Mouse (Mus musculus): ENCODE data around the gene Hmga2. TPM values are rescaled to one million over a fixed set of nuclear protein-coding genes. Genes with fewer than 3 reads are reported as not detected.
A peak's percentile ranks its signal among the peaks of the same experiment; 100 is the strongest.

Gene Hmga2
- polyA plus RNA-seq, 1 experiment = 1.8 TPM

DNA sequence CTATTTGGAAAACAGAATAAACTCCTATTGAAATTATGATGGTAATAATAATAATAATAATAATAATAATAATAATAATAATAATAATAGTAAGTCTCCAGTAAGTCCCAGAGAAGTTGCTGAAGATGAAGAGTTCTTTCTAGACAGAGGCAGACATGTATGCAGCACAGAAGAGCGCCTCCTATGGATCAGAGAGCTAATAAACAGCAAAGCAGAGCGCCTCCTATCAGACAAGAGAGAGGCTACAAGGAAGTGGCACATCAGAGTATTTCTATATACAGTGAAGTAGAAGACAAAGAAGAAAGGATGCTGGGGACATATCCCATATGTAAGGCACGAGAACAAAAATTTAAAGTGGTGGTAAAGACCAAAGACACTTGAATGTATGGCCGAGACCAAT, 70.9 kb downstream of the Hmga2 start:
- Histone ChIP-seq H3K4me1 (ENCODE audit: control insufficient read depth, insufficient read depth, low read length) (peaks cover 40% of the 10 kb centered on the region), H3K4me3 (ENCODE audit: insufficient read depth, low read length) (no peak overlapping the region), H3K27ac (ENCODE audit: insufficient read depth, low read depth, low read length) (no peak overlapping the region)
- TF ChIP-seq CTCF (IDR thresholded peaks at IDR 0.05; ENCODE audit: low read depth, low read length) (no peak), POLR2A (IDR thresholded peaks at IDR 0.05; ENCODE audit: borderline replicate concordance, low read depth, low read length) (no peak)

DNA sequence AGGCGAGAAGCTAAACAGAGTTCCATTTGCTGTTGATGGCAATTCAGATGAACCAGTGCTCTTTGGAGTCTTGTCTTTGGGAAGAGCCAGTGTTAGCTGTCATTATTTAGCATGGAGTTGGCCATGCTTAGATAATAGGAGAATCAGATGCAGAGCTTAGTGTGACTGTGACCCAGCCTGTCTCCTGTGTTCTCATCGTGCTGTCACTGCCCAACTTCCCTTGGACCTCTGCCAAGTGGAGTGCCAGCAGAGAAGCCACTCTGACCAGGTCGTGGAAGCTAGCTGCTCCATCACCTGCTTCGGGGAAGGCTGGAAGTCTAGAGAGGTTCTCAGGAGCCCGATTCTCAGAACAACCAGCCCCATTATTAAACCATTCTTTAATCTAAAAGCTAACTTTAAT, 73.3 kb downstream of the Hmga2 start:
- Histone ChIP-seq H3K4me1 (ENCODE audit: control insufficient read depth, insufficient read depth, low read length) (peaks cover 53% of the 10 kb centered on the region), H3K27ac (ENCODE audit: insufficient read depth, low read depth, low read length) (no peak overlapping the region), H3K4me3 (ENCODE audit: insufficient read depth, low read length) (no peak overlapping the region)
- TF ChIP-seq CTCF (IDR thresholded peaks at IDR 0.05; ENCODE audit: low read depth, low read length) = no peak
- no peak for TF ChIP-seq POLR2A (IDR thresholded peaks at IDR 0.05; ENCODE audit: borderline replicate concordance, low read depth, low read length)

DNA sequence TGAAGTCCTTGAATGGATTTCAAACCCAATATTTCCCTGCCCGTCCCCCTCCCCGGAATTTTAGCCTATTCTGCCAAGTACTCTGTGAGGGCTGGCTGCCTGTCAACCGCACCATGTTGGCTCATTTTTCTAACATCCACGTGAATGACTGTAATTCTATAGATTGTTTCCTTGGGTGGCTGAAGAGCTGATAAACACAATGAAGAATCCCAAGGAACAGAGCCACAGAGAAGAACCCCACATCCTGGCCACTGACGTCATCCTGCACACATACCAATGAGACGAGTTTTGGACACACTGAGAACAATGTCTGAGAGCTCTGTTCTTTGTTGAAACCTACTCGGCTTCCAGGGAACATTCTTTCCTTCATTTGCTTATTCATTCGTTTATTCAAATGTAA, 74.5 kb downstream of the Hmga2 start:
- no peak overlapping the region for H3K27ac ChIP-seq (ENCODE audit: insufficient read depth, low read depth, low read length)
- TF ChIP-seq POLR2A (IDR thresholded peaks at IDR 0.05; ENCODE audit: borderline replicate concordance, low read depth, low read length) (no peak), CTCF (IDR thresholded peaks at IDR 0.05; ENCODE audit: low read depth, low read length) (no peak)
- no peak overlapping the region for H3K4me3 ChIP-seq (ENCODE audit: insufficient read depth, low read length)
- peaks cover 55% of the 10 kb centered on the region for H3K4me1 ChIP-seq (ENCODE audit: control insufficient read depth, insufficient read depth, low read length)

DNA sequence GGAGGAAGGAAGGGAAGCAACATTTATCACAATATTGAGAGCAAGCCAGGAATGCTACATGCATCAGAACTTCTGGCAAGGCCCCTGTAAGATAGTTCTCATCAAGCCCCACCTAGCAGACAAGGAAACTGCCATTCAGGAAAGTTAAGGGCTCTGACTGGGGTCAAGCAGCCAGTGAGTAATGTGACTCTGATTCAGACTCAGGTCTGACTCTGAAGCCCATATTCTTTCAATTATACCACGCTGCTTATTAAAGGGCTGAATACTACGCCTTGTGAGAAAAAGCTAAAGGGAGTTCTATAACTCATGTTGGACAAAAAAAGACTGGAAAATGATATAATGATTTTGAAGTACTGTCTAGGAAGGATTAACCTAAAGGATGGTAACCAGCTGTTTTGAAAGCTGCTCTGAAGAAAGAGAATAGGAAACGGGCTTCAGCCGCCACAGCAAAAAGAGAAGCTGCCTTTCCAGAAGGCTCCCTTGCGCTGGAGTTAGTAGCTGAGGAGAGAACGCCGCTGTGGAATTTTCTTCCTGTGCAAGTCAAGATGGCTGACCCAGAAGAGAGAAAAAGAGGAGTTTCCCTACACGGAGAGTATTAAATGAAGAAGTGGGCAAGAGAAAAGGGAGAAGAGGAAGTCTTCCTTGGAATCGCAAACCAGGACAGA, 76.3 kb downstream of the Hmga2 start:
- Histone ChIP-seq H3K4me1 (ENCODE audit: control insufficient read depth, insufficient read depth, low read length) (peaks cover 61% of the 10 kb centered on the region), H3K4me3 (ENCODE audit: insufficient read depth, low read length) (no peak overlapping the region), H3K27ac (ENCODE audit: insufficient read depth, low read depth, low read length) (no peak overlapping the region)
- TF ChIP-seq CTCF (IDR thresholded peaks at IDR 0.05; ENCODE audit: low read depth, low read length) (no peak), POLR2A (IDR thresholded peaks at IDR 0.05; ENCODE audit: borderline replicate concordance, low read depth, low read length) (no peak)

DNA sequence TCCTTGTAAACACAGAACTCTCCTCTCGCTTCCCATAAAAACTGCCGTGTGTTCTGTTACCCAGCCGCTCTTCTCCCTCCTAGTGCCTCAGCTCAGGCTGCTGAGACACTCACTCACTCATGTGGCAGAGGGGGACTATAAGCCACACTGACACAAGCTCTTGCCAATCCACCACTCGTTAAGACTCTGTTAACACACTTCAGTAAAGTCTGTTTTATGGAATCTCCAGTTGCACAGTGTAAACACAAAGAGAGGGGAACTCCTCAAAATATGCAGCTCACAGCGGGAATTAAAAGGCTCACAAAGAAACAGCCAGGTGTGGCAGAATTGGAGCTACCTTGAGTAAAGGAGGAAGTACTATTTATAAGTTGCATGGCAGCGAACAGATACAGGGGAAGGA, 77.5 kb downstream of the Hmga2 start:
- H3K4me1 ChIP-seq (ENCODE audit: control insufficient read depth, insufficient read depth, low read length) = peaks cover 56% of the 10 kb centered on the region
- H3K27ac ChIP-seq (ENCODE audit: insufficient read depth, low read depth, low read length) = no peak overlapping the region
- H3K4me3 ChIP-seq (ENCODE audit: insufficient read depth, low read length) = no peak overlapping the region
- TF ChIP-seq POLR2A (IDR thresholded peaks at IDR 0.05; ENCODE audit: borderline replicate concordance, low read depth, low read length) (no peak), CTCF (IDR thresholded peaks at IDR 0.05; ENCODE audit: low read depth, low read length) (no peak)

DNA sequence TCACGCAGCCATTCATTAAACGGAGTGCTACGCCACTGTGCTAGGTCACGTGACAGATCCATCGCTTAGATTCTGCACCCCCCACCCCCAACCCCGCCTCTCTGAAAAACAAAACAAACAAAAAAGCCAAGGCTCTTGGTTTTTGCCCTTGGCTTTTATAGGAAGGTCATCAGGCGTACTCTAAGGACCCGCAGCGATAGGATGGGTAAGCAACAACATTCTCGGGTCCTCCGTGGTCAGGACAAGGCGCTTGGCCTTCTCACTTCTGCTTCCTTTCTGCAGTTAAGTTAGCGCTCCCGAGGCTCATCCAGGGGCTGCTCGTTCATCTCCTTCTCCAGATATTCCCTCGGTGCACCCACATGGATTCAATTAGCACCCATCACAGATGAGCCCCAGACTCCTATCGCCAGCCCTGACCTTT, 79.0 kb downstream of the Hmga2 start:
- no peak overlapping the region for H3K4me3 ChIP-seq (ENCODE audit: insufficient read depth, low read length)
- no peak for TF ChIP-seq POLR2A (IDR thresholded peaks at IDR 0.05; ENCODE audit: borderline replicate concordance, low read depth, low read length)
- no peak for TF ChIP-seq CTCF (IDR thresholded peaks at IDR 0.05; ENCODE audit: low read depth, low read length)
- peaks cover 46% of the 10 kb centered on the region for H3K4me1 ChIP-seq (ENCODE audit: control insufficient read depth, insufficient read depth, low read length)
- no peak overlapping the region for H3K27ac ChIP-seq (ENCODE audit: insufficient read depth, low read depth, low read length)

DNA sequence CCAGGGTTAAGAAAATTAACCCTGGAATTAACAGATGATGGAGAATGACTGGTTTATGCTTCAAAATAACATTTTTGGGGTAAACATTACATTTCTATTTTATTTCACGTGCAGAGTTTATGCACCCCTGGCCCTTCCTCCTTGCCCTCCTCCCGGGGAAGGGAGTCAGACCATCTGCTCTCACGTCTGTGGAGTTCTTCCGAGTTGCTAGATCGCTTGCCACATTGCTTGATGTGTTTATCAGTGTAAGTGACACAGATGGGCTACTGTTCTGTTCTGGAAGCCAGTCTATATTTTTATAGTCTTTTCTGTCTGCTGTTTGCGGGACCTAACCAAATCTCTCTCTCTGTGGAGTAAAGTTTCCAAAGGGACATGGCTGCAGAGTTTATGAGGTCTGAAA, 80.7 kb downstream of the Hmga2 start:
- Histone ChIP-seq H3K4me1 (ENCODE audit: control insufficient read depth, insufficient read depth, low read length) (peaks cover 43% of the 10 kb centered on the region), H3K4me3 (ENCODE audit: insufficient read depth, low read length) (no peak overlapping the region), H3K27ac (ENCODE audit: insufficient read depth, low read depth, low read length) (no peak overlapping the region)
- no peak for TF ChIP-seq POLR2A (IDR thresholded peaks at IDR 0.05; ENCODE audit: borderline replicate concordance, low read depth, low read length)
- TF ChIP-seq CTCF (IDR thresholded peaks at IDR 0.05; ENCODE audit: low read depth, low read length) = no peak

DNA sequence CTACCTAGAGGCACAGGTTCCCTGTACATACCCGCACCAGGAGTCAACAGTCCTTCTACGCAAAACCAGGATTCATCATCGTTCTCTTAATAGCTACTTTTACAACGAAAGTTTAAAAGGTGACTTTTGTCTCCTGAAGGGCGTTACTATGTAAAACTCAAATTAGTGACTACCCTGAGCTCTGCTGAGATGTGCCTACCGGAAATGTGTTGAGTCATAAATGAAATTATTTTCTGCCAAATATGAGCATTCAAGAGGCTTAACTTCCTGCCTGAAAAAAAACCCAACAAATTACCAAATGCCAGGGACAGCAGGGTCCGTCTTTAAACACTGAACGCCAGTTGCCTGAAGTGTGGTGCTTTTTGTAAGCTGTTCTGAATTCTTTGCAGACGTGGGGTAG, 81.5 kb downstream of the Hmga2 start:
- Histone ChIP-seq H3K27ac (ENCODE audit: insufficient read depth, low read depth, low read length) (0 out of 2 replicates have a peak overlapping the region, but pooled peaks have one; percentile 48), H3K4me3 (ENCODE audit: insufficient read depth, low read length) (no peak overlapping the region), H3K4me1 (ENCODE audit: control insufficient read depth, insufficient read depth, low read length) (peaks cover 35% of the 10 kb centered on the region)
- no peak for TF ChIP-seq POLR2A (IDR thresholded peaks at IDR 0.05; ENCODE audit: borderline replicate concordance, low read depth, low read length)
- no peak for TF ChIP-seq CTCF (IDR thresholded peaks at IDR 0.05; ENCODE audit: low read depth, low read length)

DNA sequence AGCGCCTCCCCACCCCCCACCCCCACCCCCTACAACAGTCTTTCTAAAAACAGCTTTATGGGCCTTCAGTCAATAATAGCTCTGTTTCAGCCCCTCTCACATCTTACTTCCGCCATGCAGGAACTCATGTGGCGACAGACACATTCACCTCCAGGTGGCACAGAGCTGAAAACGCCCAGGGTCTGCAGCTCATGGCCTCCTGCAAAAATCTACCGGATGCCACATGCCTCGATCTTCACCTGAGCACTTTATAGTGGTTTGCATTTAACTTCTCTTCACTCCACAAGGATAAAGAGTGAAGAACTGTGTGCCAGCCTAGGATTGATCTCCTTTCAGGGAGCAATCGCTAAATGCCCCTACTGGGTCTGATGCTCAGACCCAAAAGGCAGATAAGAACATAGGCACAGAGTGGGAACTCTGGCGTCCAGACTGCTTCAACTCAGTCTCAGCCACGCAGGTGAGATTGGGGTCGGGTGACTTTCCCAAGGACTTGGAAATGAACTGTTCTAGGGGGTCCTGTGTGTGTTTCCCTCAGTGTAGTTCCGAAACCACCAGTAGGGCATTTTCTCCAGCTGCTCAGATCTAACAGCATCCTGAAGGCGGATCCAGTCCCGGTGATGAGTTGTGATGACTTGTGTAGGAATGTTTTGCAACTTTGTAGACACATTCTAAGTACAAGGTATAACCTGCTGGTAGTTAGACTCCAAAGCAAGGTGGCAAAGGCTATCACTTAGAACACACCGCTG, 84.1 kb downstream of the Hmga2 start:
- peaks cover 19% of the 10 kb centered on the region for H3K4me1 ChIP-seq (ENCODE audit: control insufficient read depth, insufficient read depth, low read length)
- TF ChIP-seq POLR2A (IDR thresholded peaks at IDR 0.05; ENCODE audit: borderline replicate concordance, low read depth, low read length) (no peak), CTCF (IDR thresholded peaks at IDR 0.05; ENCODE audit: low read depth, low read length) (no peak)
- H3K4me3 ChIP-seq (ENCODE audit: insufficient read depth, low read length) = no peak overlapping the region
- no peak overlapping the region for H3K27ac ChIP-seq (ENCODE audit: insufficient read depth, low read depth, low read length)
